11 mouse cellular contexts compared by ENCODE assay signal in the genomic region with DNA sequence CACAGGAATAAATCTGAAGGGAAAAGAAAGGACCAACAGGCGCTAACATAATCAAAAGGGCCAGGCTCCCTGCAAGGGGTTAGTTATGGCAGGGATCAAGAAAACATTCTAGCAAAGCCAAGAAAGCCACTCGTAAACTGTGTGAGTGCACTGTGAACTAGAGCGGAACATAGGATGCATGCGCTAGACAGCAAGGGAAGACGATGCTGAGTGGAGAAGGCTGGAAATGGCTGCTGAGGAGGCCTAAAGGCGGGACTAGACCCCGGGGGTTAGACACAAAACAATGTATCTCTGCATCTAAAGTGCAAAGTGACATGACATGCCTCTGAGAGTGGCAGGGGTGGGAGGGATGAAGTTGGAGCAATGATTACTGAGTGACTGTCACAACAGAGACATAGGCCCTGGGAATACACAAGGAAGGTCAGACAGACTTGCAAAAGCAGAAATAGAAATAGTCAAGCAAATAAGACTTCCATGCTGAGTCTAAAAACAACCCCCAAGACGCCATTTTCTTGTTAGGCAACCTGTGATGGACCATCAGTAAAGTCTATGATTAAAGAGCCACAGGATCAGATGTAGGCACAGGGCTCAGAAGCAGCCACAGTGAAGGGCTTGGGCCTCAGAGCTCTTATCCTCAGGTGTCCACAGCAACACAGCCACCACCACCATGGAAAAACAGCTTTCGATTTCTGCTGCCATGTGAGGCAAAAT. TPM values are rescaled to one million over a fixed set of nuclear protein-coding genes. Genes with fewer than 3 reads are reported as not detected.
DNase-seq lines count a peak whose midpoint lies in the region; ATAC-seq and TF ChIP-seq lines count a peak whose summit lies in the region.
"Had no signal": no experiment of that assay in that cellular context is flagged by ENCODE, and none has a peak within 500 bp of the region (broad histone marks: within the 10 kb centered on the region; RNA-seq: fewer than 3 reads in every experiment).

No protein-coding gene starts in this region.

- no peak for ATAC-seq in heart, postnatal 0 days (ENCODE audit: insufficient read depth, low read depth)
- no peak for ATAC-seq in heart, embryonic 11.5 days (replicated peaks; ENCODE audit: insufficient number of reproducible peaks, low FRiP score, low TSS enrichment)
- no peak for ATAC-seq in hindbrain, embryonic 11.5 days (ENCODE audit: low FRiP score)
- peak; percentile 33; the same call in 1 of the 2 replicates for ATAC-seq in midbrain, embryonic 16.5 days

- peak overlapping the region; percentile 17; the same call in 1 of the 2 replicates for H3K27ac ChIP-seq in heart, postnatal 0 days (ENCODE audit: low read depth)
- no peak overlapping the region for H3K27ac ChIP-seq in heart, embryonic 11.5 days (ENCODE audit: low read depth, low read length)
- peak overlapping the region; percentile 42; the same call in 1 of the 2 replicates for H3K27ac ChIP-seq in hindbrain, embryonic 11.5 days (ENCODE audit: low read depth, low read length)
- H3K27ac ChIP-seq in midbrain, embryonic 16.5 days (ENCODE audit: low read length) = peak overlapping the region; percentile 60

- no peaks in the 10 kb centered on the region for H3K36me3 ChIP-seq in heart, postnatal 0 days (replicated peaks; ENCODE audit: control insufficient read depth, insufficient read depth, low read length)
- no peaks in the 10 kb centered on the region for H3K36me3 ChIP-seq in heart, embryonic 11.5 days (ENCODE audit: control insufficient read depth, insufficient read depth, low read length)
- no peaks in the 10 kb centered on the region for H3K36me3 ChIP-seq in hindbrain, embryonic 11.5 days (ENCODE audit: control insufficient read depth, insufficient read depth, low read length)
- no peaks in the 10 kb centered on the region for H3K36me3 ChIP-seq in midbrain, embryonic 16.5 days (ENCODE audit: control insufficient read depth, insufficient read depth, low read length)

- DNase-seq in heart, postnatal 0 days (ENCODE audit: low spot score) = no peak
- peak; percentile 29 for DNase-seq in embryo, embryonic 11 days
- DNase-seq in hindbrain, embryonic 11.5 days (ENCODE audit: low spot score) = peak; percentile 37
- no peak for DNase-seq in adipocyte (ENCODE audit: low spot score)
- no peak for DNase-seq in layer of hippocampus, postnatal 14 days (ENCODE audit: low spot score in 2 of 2)
- no peak for DNase-seq in frontal cortex, postnatal 14 days (ENCODE audit: low spot score in 2 of 2)

- no peak for TF ChIP-seq EP300 in heart, postnatal 0 days (IDR thresholded peaks at IDR 0.05; ENCODE audit: low read depth)

- H3K4me3 ChIP-seq in heart, postnatal 0 days (ENCODE audit: low read depth, low read length) = no peak overlapping the region
- no peak overlapping the region for H3K4me3 ChIP-seq in heart, embryonic 11.5 days (ENCODE audit: low read depth, low read length)
- no peak overlapping the region for H3K4me3 ChIP-seq in hindbrain, embryonic 11.5 days (ENCODE audit: low read depth, low read length)
- H3K4me3 ChIP-seq in midbrain, embryonic 16.5 days (ENCODE audit: low read depth, low read length) = no peak overlapping the region
- H3K4me3 ChIP-seq: erythroblast, embryonic 14.5 days had no signal

- H3K4me1 ChIP-seq in heart, postnatal 0 days (ENCODE audit: control insufficient read depth, insufficient read depth) = peaks cover 30% of the 10 kb centered on the region
- H3K4me1 ChIP-seq in heart, embryonic 11.5 days (ENCODE audit: control insufficient read depth, insufficient read depth, low read length) = peaks cover 27% of the 10 kb centered on the region
- peaks cover 16% of the 10 kb centered on the region for H3K4me1 ChIP-seq in hindbrain, embryonic 11.5 days (replicated peaks; ENCODE audit: control insufficient read depth, insufficient read depth, low read length)
- peaks cover 43% of the 10 kb centered on the region for H3K4me1 ChIP-seq in midbrain, embryonic 16.5 days (ENCODE audit: control insufficient read depth, insufficient read depth, low read length)

- no peaks in the 10 kb centered on the region for H3K27me3 ChIP-seq in heart, postnatal 0 days (ENCODE audit: control insufficient read depth, insufficient read depth, low read length)
- no peaks in the 10 kb centered on the region for H3K27me3 ChIP-seq in heart, embryonic 11.5 days (ENCODE audit: control insufficient read depth, insufficient read depth, low read length)
- no peaks in the 10 kb centered on the region for H3K27me3 ChIP-seq in hindbrain, embryonic 11.5 days (ENCODE audit: control insufficient read depth, insufficient read depth, low read length)
- no peaks in the 10 kb centered on the region for H3K27me3 ChIP-seq in midbrain, embryonic 16.5 days (ENCODE audit: control insufficient read depth, insufficient read depth, low read depth, low read length)
- H3K27me3 ChIP-seq: CH12.LX had no signal

- no peaks in the 10 kb centered on the region for H3K9me3 ChIP-seq in heart, postnatal 0 days (replicated peaks; ENCODE audit: control insufficient read depth, low read length)
- no peaks in the 10 kb centered on the region for H3K9me3 ChIP-seq in heart, embryonic 11.5 days (replicated peaks; ENCODE audit: control insufficient read depth, low read length)
- H3K9me3 ChIP-seq in hindbrain, embryonic 11.5 days (ENCODE audit: control insufficient read depth, low read length) = no peaks in the 10 kb centered on the region
- H3K9me3 ChIP-seq in midbrain, embryonic 16.5 days (replicated peaks; ENCODE audit: control insufficient read depth, low read length, poor library complexity, severe bottlenecking) = no peaks in the 10 kb centered on the region

- no peak overlapping the region for H3K4me2 ChIP-seq in heart, postnatal 0 days (ENCODE audit: low read depth, low read length)
- H3K4me2 ChIP-seq in heart, embryonic 11.5 days = no peak overlapping the region
- H3K4me2 ChIP-seq in hindbrain, embryonic 11.5 days (replicated peaks; ENCODE audit: low read depth, low read length) = no peak overlapping the region
- H3K4me2 ChIP-seq in midbrain, embryonic 16.5 days (ENCODE audit: low read length) = peak overlapping the region; percentile 12; the same call in 1 of the 2 replicates

- H3K9ac ChIP-seq in heart, postnatal 0 days (replicated peaks; ENCODE audit: low read depth, low read length) = no peak overlapping the region; the same call in 1 of the 2 replicates
- no peak overlapping the region for H3K9ac ChIP-seq in heart, embryonic 11.5 days (ENCODE audit: low read depth, low read length)
- no peak overlapping the region for H3K9ac ChIP-seq in hindbrain, embryonic 11.5 days (ENCODE audit: low read depth, low read length)
- peak overlapping the region; percentile 8 for H3K9ac ChIP-seq in midbrain, embryonic 16.5 days (ENCODE audit: low read depth, low read length)

- no peak for TF ChIP-seq CTCF in heart, postnatal 0 days (IDR thresholded peaks at IDR 0.05; ENCODE audit: low read depth)

- 66% methylated on average over 9 of the region's 9 CpGs for WGBS in heart, postnatal 0 days
- 64% methylated on average over 9 of the region's 9 CpGs for WGBS in heart, embryonic 11.5 days (ENCODE audit: insufficient replicate concordance)
- 48% methylated on average over 9 of the region's 9 CpGs for WGBS in hindbrain, embryonic 11.5 days
- 24% methylated on average over 9 of the region's 9 CpGs for WGBS in midbrain, embryonic 16.5 days

RNA-seq across cellular contexts. Expression of a gene that starts 14.1 kb away (rescaled TPM):
- 11.0 and 11.5 TPM in 2 replicates for total RNA-seq in heart, postnatal 0 days (2014; rRNA removed; ENCODE audit: low replicate concordance)
- polyA plus RNA-seq in heart, postnatal 0 days (2015; fragmentation: Nextera tagmentation; extraction: Ambion mirVana) = 2.1 and 2.3 TPM in 2 replicates
- 4.3 and 4.7 TPM in 2 replicates for polyA plus RNA-seq in heart, embryonic 11.5 days (2014; fragmentation: Nextera tagmentation; extraction: Ambion mirVana)
- polyA plus RNA-seq in hindbrain, embryonic 11.5 days (2014; fragmentation: Nextera tagmentation; extraction: Ambion mirVana) = 6.9 and 8.4 TPM in 2 replicates
- 4.3 and 4.4 TPM in 2 replicates for polyA plus RNA-seq in midbrain, embryonic 16.5 days (2015; fragmentation: Nextera tagmentation; extraction: Ambion mirVana)
- 10 to 100 TPM; 20.9 to 22.6 TPM for total RNA-seq in layer of hippocampus, postnatal 14 days (2021)

RNA-seq across cellular contexts. Expression of a gene that starts 39.8 kb away (rescaled TPM):
- not detected in 2 replicates for total RNA-seq in heart, postnatal 0 days (2014; rRNA removed; ENCODE audit: low replicate concordance)
- polyA plus RNA-seq in heart, postnatal 0 days (2015; fragmentation: Nextera tagmentation; extraction: Ambion mirVana) = 0.12 and 0.15 TPM in 2 replicates
- 0.10 TPM in 1 of 2 replicates, not detected in the other for polyA plus RNA-seq in heart, embryonic 11.5 days (2014; fragmentation: Nextera tagmentation; extraction: Ambion mirVana)
- polyA plus RNA-seq in hindbrain, embryonic 11.5 days (2014; fragmentation: Nextera tagmentation; extraction: Ambion mirVana) = 0.32 TPM in 1 of 2 replicates, not detected in the other
- 0.12 and 0.48 TPM in 2 replicates for polyA plus RNA-seq in midbrain, embryonic 16.5 days (2015; fragmentation: Nextera tagmentation; extraction: Ambion mirVana)
- total RNA-seq in layer of hippocampus, postnatal 14 days (2021) = under 1 TPM in 1 of 2 experiments, not detected in 1; 0.29 TPM
- total RNA-seq: adrenal gland, adult 2 months; CH12.LX had no signal
- polyA plus RNA-seq: adrenal gland, adult 2 months; erythroblast, embryonic 14.5 days had no signal

Comparison
In these comparisons a context has a peak if more than half of its experiments do, and no peak if none do; other contexts are left out.
1. DNase-seq: peak in embryo, embryonic 11 days (single experiment) and hindbrain, embryonic 11.5 days (single experiment); none in heart, postnatal 0 days (single experiment), adipocyte (single experiment), layer of hippocampus, postnatal 14 days (0 of 2) and frontal cortex, postnatal 14 days (0 of 2).